Mouse (Mus musculus): ENCODE measurements at regions not wholly inside any gene's neighbourhood (a gene's known extent, or its start where the extent isn't known, plus 50 kb on each side); places are given as distances from the start of the nearest gene placed in this dataset.

DNA sequence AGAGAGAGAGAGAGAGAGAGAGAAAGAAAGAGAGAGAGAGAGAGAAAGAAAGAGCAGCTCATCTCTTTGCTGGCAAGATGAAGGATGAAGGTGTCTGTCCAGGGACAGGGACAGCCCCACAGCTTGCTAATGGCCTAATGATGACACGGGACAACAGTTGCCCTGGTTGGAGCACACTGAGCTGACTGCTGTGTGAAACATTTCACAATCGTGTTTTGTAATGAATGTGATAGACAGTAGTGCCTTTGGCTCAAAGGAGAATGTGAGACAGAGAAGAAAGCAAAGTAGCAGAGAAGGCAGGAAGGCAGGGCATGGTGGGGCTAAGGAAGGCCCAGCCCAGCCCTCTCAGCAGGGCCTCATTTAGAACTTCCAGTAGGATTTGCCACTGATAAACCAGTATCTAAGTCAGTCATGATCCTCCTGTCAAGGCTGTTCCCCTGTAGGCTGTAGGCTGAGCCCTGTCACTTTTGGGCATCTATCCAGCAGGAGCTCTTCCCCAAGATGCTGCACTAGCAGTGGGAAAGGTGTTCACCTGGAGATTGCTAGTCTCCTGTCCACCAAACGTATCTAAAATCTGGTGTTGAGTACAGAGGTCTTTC lies 54.2 kb upstream of the Irs2 start:
- Histone ChIP-seq H3K36me3 (ENCODE audit: control insufficient read depth, insufficient read depth) (no peaks in the 10 kb centered on the region), H3K4me2 (ENCODE audit: low read depth, low read length) (no peak overlapping the region), H3K4me1 (ENCODE audit: control insufficient read depth, insufficient read depth, low read length) (no peaks in the 10 kb centered on the region), H3K9ac (ENCODE audit: low read length) (no peak overlapping the region), H3K27ac (ENCODE audit: low read length) (no peak overlapping the region), H3K9me3 (replicated peaks; ENCODE audit: control insufficient read depth, low read length) (no peaks in the 10 kb centered on the region), H3K27me3 (ENCODE audit: control insufficient read depth, insufficient read depth, low read length) (no peaks in the 10 kb centered on the region), H3K4me3 (ENCODE audit: low read length) (no peak overlapping the region)
- WGBS, result 46% methylated on average over 3 of the region's 3 CpGs
- ATAC-seq (replicated peaks; ENCODE audit: extremely low read depth, insufficient read depth, low FRiP score), result no peak

DNA sequence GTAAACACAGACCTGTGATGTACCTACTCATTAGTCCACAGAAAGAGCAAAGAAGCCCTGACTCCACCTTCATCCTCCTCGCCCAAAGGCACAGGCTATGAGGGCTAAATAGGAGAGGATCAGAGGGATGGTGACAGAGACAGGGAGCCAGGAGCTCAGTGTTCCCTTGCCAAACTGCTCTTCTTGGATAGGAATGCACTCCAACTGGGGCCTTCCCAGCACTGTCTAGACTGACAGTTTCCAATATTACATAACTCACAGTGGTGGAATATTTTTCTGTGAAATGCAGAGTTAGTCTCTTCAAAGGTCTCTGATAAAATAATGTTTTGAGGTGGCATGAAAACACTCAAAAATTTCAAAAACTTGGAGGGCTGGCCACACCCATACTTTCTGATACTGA lies 53.5 kb upstream of the Irs2 start:
- Histone ChIP-seq H3K4me1 (ENCODE audit: control insufficient read depth, insufficient read depth, low read length) (no peaks in the 10 kb centered on the region), H3K4me2 (ENCODE audit: low read depth, low read length) (no peak overlapping the region), H3K9ac (ENCODE audit: low read length) (no peak overlapping the region), H3K4me3 (ENCODE audit: low read length) (no peak overlapping the region), H3K27ac (ENCODE audit: low read length) (no peak overlapping the region), H3K9me3 (replicated peaks; ENCODE audit: control insufficient read depth, low read length) (no peaks in the 10 kb centered on the region), H3K36me3 (ENCODE audit: control insufficient read depth, insufficient read depth) (no peaks in the 10 kb centered on the region), H3K27me3 (ENCODE audit: control insufficient read depth, insufficient read depth, low read length) (no peaks in the 10 kb centered on the region)
- ATAC-seq (replicated peaks; ENCODE audit: extremely low read depth, insufficient read depth, low FRiP score), result no peak
- WGBS, result 52% methylated on average over 1 of the region's 1 CpGs

DNA sequence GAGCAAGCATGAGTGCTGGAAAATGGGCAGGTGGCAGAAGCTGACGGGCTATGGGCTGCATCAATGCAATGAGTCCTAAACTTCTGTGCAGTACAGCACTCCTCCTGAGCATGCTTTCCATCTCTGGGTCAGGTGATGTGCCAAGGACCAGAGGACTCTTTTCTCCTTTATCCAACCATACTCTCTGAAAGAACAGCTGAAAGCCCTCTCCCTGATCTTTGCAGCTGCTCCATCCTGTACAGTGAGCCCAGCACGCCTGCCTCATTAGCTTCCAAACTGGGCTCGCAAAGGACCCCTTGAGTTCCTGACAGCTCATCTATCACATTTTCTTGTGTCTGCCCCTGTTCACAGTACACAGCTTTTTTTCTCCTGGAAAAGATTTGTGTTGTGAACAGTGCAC lies 52.3 kb upstream of the Irs2 start:
- Histone ChIP-seq H3K4me1 (ENCODE audit: control insufficient read depth, insufficient read depth, low read length) (no peaks in the 10 kb centered on the region; the same call in 1 of the 2 replicates), H3K27me3 (ENCODE audit: control insufficient read depth, insufficient read depth, low read length) (no peaks in the 10 kb centered on the region), H3K4me2 (ENCODE audit: low read depth, low read length) (no peak overlapping the region), H3K4me3 (ENCODE audit: low read length) (no peak overlapping the region), H3K27ac (ENCODE audit: low read length) (no peak overlapping the region), H3K9me3 (replicated peaks; ENCODE audit: control insufficient read depth, low read length) (no peaks in the 10 kb centered on the region), H3K9ac (ENCODE audit: low read length) (no peak overlapping the region), H3K36me3 (ENCODE audit: control insufficient read depth, insufficient read depth) (no peaks in the 10 kb centered on the region)
- 72% methylated on average over 3 of the region's 3 CpGs for WGBS
- no peak for ATAC-seq (replicated peaks; ENCODE audit: extremely low read depth, insufficient read depth, low FRiP score)

DNA sequence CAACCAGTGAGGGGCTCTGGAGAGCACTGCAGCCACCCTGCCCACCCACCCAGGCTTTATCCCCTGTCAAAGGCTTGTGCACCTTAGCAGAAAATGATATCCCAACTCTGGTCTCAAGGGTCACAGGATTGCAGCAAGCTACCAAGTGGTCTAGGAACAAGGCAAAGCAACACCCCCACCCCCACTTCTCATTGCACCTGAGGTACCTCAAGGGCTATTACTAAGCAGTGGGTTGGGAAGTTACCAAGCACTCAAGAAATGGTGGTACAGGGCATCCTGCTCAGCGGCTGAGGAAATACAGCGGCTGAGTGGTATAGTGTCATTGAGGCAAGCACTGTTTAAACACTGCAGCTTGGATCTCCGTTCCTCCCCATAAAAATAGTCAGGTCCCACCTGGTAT lies 50.1 kb upstream of the Irs2 start:
- Histone ChIP-seq H3K4me1 (ENCODE audit: control insufficient read depth, insufficient read depth, low read length) (no peaks in the 10 kb centered on the region; the same call in 1 of the 2 replicates), H3K4me2 (ENCODE audit: low read depth, low read length) (no peak overlapping the region), H3K36me3 (ENCODE audit: control insufficient read depth, insufficient read depth) (no peaks in the 10 kb centered on the region), H3K9me3 (replicated peaks; ENCODE audit: control insufficient read depth, low read length) (no peaks in the 10 kb centered on the region), H3K27ac (ENCODE audit: low read length) (no peak overlapping the region), H3K9ac (ENCODE audit: low read length) (no peak overlapping the region), H3K27me3 (ENCODE audit: control insufficient read depth, insufficient read depth, low read length) (no peaks in the 10 kb centered on the region), H3K4me3 (ENCODE audit: low read length) (no peak overlapping the region)
- WGBS, result 83% methylated on average over 3 of the region's 3 CpGs
- no peak for ATAC-seq (replicated peaks; ENCODE audit: extremely low read depth, insufficient read depth, low FRiP score)

Data from heart, embryonic 16.5 days (tissue).